Mouse (Mus musculus) midbrain, postnatal 0 days (tissue): ENCODE results near the gene Kirrel3. TPM values are rescaled to one million over a fixed set of nuclear protein-coding genes. Genes with fewer than 3 reads are reported as not detected.

Source experiments
- ATAC-seq: fragments of 200-750 bp; cut with Nextera tagmentation; 2 replicates; pipeline ENCODE4 v1.8.0; 2017; ENCODE audit warnings: moderate number of reproducible peaks, mild to moderate bottlenecking, moderate TSS enrichment, moderate library complexity; ENCODE audit not compliant: low FRiP score
- DNase-seq: peaks from one replicate; pipeline ENCODE4 v3.0.0-alpha.2; 2015; ENCODE audit warnings: low spot score
- H3K27ac ChIP-seq: fragments of 300-500 bp; sonication (generic); 2 replicates; pipeline ENCODE4 v1.5.1; 2014; ENCODE audit warnings: low read depth, mild to moderate bottlenecking, low read length, mixed read lengths
- H3K27me3 ChIP-seq: fragments of 300-500 bp; sonication (generic); 2 replicates; pipeline ENCODE4 v1.6.1; 2014; ENCODE audit warnings: low read length, control low read depth, mixed read lengths; ENCODE audit not compliant: insufficient read depth
- H3K36me3 ChIP-seq: fragments of 300-500 bp; sonication (generic); 2 replicates; pipeline ENCODE4 v1.6.1; 2014; ENCODE audit warnings: low read length, control low read depth, mixed read lengths; ENCODE audit not compliant: insufficient read depth
- H3K4me1 ChIP-seq: fragments of 300-500 bp; sonication (generic); 2 replicates; pipeline ENCODE4 v1.6.1; 2014; ENCODE audit warnings: mild to moderate bottlenecking, control low read depth, antibody characterized with exemption, low read length, mixed read lengths; ENCODE audit not compliant: insufficient read depth
- H3K4me2 ChIP-seq: fragments of 300-500 bp; sonication (generic); 2 replicates; pipeline ENCODE4 v1.6.1; 2014; ENCODE audit warnings: low read depth, mild to moderate bottlenecking, low read length, mixed read lengths; ENCODE audit not compliant: poor library complexity, severe bottlenecking
- H3K4me3 ChIP-seq: fragments of 300-500 bp; sonication (generic); 2 replicates; pipeline ENCODE4 v1.5.1; 2014; ENCODE audit warnings: low read depth, mild to moderate bottlenecking, low read length, moderate library complexity
- H3K9ac ChIP-seq: fragments of 300-500 bp; sonication (generic); replicated peaks from 2 replicates; pipeline ENCODE4 v1.6.1; 2014; ENCODE audit warnings: mild to moderate bottlenecking, low read length, moderate library complexity, mixed read lengths; ENCODE audit not compliant: poor library complexity, severe bottlenecking
- H3K9me3 ChIP-seq: fragments of 300-500 bp; sonication (generic); 2 replicates; pipeline ENCODE4 v1.6.1; 2016; ENCODE audit warnings: low read length, control low read depth
- CTCF ChIP-seq: IDR thresholded peaks from 2 replicates; pipeline ENCODE4 v1.5.1; 2016; ENCODE audit warnings: antibody characterized with exemption, mild to moderate bottlenecking
- WGBS: fragments of 180-500 bp; shearing (Covaris S2); extraction: QIAGEN DNeasy Blood & Tissue Kit; methylation state at CpG from one replicate; pipeline ENCODE4 v1.1.7; 2014; 5-methylcytosine and 5-hydroxymethylcytosine counted together
- polyA plus RNA-seq: library from polyadenylated mRNA; unstranded; fragments of >200 nt; fragmentation: Nextera tagmentation; extraction: Ambion mirVana; gene quantifications from 2 replicates; pipeline ENCODE4 v1.2.1, GENCODE M21; 2015
- total RNA-seq: library from RNA; depleted of rRNA; stranded (reverse); fragments of >200 nt; gene quantifications from 2 replicates; pipeline ENCODE4 v1.2.3, GENCODE M21; 2014

Gene Kirrel3
- total and polyA plus RNA-seq, 2 experiments from 2014 or later, result 47.2 to 56.3 TPM

DNA sequence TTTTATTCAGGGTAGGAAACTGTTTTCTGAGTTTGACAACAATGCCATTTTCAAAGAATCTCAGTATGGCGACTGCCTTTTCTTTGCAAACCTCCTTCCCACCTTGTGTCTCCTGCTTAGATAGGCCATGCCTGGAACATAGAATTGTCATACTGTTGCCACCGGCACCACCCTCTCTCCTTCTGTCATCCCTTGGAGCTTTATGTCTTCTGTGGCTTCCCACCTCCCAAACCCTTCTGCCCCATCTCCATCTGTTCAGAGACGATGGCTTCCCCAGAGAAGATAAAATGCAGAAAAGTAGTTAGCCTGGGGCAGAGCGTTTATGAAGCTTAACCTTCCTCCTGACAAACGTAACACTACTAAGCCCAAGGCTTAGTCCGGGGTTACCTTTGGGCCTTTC, 88.9 kb downstream of the Kirrel3 start:
- no peak for TF ChIP-seq CTCF
- H3K27ac ChIP-seq, result no peak overlapping the region
- ATAC-seq (no peak), DNase-seq (no peak)
- no peaks in the 10 kb centered on the region for H3K9me3 ChIP-seq
- H3K4me3 ChIP-seq, result no peak overlapping the region
- H3K9ac ChIP-seq, result no peak overlapping the region
- peaks cover 2% of the 10 kb centered on the region; the same call in 1 of the 2 replicates for H3K4me1 ChIP-seq
- H3K36me3 ChIP-seq, result no peaks in the 10 kb centered on the region
- H3K27me3 ChIP-seq, result no peaks in the 10 kb centered on the region
- WGBS, result 87% methylated on average over 6 of the region's 6 CpGs
- H3K4me2 ChIP-seq, result no peak overlapping the region

DNA sequence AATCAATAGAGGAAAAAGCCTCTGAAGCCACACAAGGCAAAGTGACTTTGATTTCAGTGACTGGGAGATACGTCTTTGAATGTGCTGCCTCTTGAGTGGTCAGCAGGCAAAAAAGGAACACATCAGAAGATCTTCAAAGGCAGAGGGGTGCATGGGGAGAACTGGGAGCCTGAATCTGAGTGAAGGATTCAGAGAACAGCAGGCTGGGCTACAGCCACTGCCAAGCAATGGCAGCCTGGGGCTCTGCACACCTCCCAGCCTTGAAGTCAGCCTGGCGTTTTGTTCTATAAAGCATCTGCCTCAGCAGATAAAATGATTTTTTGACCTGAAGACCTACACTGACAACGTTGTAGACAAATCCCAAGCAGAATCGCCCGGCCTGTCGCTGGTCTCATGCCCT, 93.5 kb downstream of the Kirrel3 start:
- Histone ChIP-seq H3K4me2 (no peak overlapping the region), H3K9ac (no peak overlapping the region), H3K27me3 (no peaks in the 10 kb centered on the region), H3K4me1 (peaks cover 2% of the 10 kb centered on the region; the same call in 1 of the 2 replicates), H3K36me3 (no peaks in the 10 kb centered on the region), H3K27ac (no peak overlapping the region), H3K9me3 (no peaks in the 10 kb centered on the region), H3K4me3 (no peak overlapping the region)
- 72% methylated on average over 6 of the region's 6 CpGs for WGBS
- no peak for TF ChIP-seq CTCF
- DNase-seq (no peak), ATAC-seq (no peak)

DNA sequence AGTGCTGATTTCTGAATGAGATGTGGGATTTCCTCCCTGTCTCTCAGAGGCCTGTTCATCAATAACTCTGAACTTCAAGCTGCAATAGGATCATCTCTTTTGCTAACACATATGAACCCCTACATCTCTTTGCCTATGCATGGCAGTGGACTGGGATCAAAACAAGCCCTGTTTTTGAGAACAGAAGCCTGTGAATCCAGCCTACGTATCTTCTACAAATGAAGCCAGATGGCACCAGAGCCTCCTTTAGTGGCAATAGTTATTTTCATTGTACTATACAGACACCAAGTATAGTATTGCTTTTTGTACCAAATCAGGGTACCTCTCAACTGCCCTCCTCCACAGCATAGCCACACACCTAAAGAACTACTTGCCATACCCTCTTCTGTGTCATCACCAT, 94.4 kb downstream of the Kirrel3 start:
- ATAC-seq, result no peak
- Histone ChIP-seq H3K9ac (no peak overlapping the region), H3K4me2 (no peak overlapping the region), H3K27me3 (no peaks in the 10 kb centered on the region), H3K4me3 (no peak overlapping the region), H3K9me3 (no peaks in the 10 kb centered on the region), H3K27ac (no peak overlapping the region), H3K4me1 (peaks cover 2% of the 10 kb centered on the region; the same call in 1 of the 2 replicates), H3K36me3 (no peaks in the 10 kb centered on the region)
- DNase-seq, result no peak
- 72% methylated on average over 1 of the region's 1 CpGs for WGBS
- TF ChIP-seq CTCF, result peak; percentile 16; the same call in 1 of the 2 replicates

DNA sequence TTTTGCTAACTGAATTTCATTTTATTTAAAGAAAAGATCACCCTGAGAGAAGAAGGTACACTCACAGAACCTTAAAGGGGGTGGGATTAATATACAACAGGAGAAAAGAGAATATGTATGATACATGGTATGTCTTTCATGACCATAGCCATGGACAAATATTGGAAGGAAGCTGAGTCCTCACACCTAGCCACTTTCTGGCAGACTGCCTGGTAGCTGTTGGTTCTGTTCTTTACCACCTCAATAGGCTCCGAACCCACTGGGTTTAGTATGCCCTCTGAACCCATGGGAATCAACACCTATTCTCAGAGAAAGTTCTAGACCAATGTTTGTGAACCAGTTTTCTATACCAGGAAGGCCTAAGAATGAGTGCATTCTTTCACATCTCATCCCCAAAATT, 96.8 kb downstream of the Kirrel3 start:
- no peaks in the 10 kb centered on the region for H3K27me3 ChIP-seq
- H3K9ac ChIP-seq, result no peak overlapping the region
- no peaks in the 10 kb centered on the region for H3K36me3 ChIP-seq
- ATAC-seq, result no peak
- TF ChIP-seq CTCF, result no peak
- DNase-seq, result no peak
- H3K4me1 ChIP-seq, result peaks cover 2% of the 10 kb centered on the region; the same call in 1 of the 2 replicates
- H3K4me2 ChIP-seq, result no peak overlapping the region
- 88% methylated on average over 1 of the region's 1 CpGs for WGBS
- no peak overlapping the region for H3K27ac ChIP-seq
- H3K4me3 ChIP-seq, result no peak overlapping the region
- no peaks in the 10 kb centered on the region for H3K9me3 ChIP-seq

DNA sequence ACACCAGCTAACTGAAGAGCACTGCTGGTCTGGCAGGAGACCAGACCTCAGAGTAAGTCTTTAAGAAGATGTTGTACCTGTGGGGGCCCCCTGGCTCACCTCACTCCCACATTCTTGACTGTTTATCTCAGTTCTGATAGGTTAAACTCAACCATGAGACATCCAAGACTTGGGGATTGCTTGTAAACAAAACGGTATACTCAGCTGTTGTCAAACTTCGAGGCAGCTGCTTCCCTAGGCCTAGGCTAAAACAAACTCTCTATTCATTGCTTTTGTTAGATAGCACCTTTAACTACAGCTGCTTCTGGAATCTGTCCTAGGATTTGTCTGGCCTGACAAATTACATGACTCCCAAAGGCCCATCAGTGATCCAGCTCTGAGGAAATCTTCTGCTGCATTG, 99.8 kb downstream of the Kirrel3 start:
- no peak for ATAC-seq
- no peaks in the 10 kb centered on the region for H3K4me1 ChIP-seq
- no peak overlapping the region for H3K9ac ChIP-seq
- no peak for TF ChIP-seq CTCF
- no peak overlapping the region for H3K27ac ChIP-seq
- no peaks in the 10 kb centered on the region for H3K9me3 ChIP-seq
- H3K36me3 ChIP-seq, result no peaks in the 10 kb centered on the region
- no peak overlapping the region for H3K4me2 ChIP-seq
- H3K27me3 ChIP-seq, result no peaks in the 10 kb centered on the region
- DNase-seq, result no peak
- no peak overlapping the region for H3K4me3 ChIP-seq
- WGBS, result 63% methylated on average over 2 of the region's 2 CpGs

DNA sequence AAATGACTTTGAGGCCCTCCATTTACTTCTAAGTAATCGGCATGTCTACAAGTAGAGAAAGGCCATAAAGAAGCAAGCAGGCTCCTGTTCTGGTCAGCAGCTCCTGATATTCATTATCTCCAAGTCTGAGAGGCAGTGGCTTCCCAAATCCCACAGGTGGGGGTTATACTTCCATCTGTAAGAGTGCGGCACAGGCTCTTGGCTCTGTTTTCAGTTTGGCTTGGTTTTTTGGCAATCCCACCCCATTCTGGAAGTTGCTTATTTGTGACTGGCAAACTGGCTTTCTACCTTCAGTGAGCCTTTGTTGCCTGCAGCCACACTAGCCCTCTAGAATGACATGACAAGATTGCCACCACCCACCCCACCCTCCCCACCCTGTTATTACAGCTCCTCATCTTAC, 100.4 kb downstream of the Kirrel3 start:
- Histone ChIP-seq H3K9me3 (no peaks in the 10 kb centered on the region), H3K36me3 (no peaks in the 10 kb centered on the region), H3K4me3 (no peak overlapping the region), H3K4me1 (no peaks in the 10 kb centered on the region), H3K4me2 (no peak overlapping the region), H3K27ac (no peak overlapping the region), H3K9ac (no peak overlapping the region), H3K27me3 (no peaks in the 10 kb centered on the region)
- ATAC-seq, result no peak
- 71% methylated on average over 2 of the region's 2 CpGs for WGBS
- peak; percentile 46 for DNase-seq
- no peak for TF ChIP-seq CTCF
